Mouse (Mus musculus) thymus, adult 2 months (tissue): ENCODE results near the gene Myo15.

ENCODE experiments used
- CTCF ChIP-seq: fragments of 200-500 bp; IDR thresholded peaks from 2 replicates; pipeline ENCODE4 v1.5.1; 2012; ENCODE audit warnings: mild to moderate bottlenecking, control low read depth, low read length, moderate library complexity, borderline replicate concordance; ENCODE audit not compliant: control insufficient read depth, poor library complexity, insufficient read depth; ENCODE audit errors: extremely low read depth
- POLR2A ChIP-seq: fragments of 200-500 bp; IDR thresholded peaks from 2 replicates; pipeline ENCODE4 v1.6.1; 2012; ENCODE audit warnings: mild to moderate bottlenecking, low read length, control low read depth, moderate library complexity; ENCODE audit not compliant: control insufficient read depth, poor library complexity, insufficient read depth; ENCODE audit errors: extremely low read depth

DNA sequence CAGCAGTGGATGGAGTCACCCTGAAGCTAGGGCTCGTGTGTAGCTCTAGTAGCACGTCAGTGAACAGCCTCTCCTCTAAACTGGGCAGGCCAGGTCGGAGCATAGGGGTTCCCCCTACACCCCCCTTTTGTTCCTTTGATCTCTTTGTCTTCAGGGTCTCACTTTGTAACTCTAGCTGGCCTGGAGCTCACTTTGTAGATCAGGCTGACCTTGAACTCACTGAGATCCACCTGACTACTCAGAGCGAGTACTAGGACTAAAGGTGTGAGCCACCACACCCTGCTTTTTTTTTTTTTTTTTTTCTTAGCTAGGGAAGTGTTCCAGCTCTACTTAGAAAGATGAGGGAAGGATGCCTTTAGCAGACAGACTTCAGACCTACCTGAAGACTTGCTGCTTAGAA, 25.1 kb upstream of the Myo15 start:
- TF ChIP-seq POLR2A (no peak), CTCF (no peak)
